Mouse (Mus musculus): ENCODE data around the gene C1qtnf3.

DNA sequence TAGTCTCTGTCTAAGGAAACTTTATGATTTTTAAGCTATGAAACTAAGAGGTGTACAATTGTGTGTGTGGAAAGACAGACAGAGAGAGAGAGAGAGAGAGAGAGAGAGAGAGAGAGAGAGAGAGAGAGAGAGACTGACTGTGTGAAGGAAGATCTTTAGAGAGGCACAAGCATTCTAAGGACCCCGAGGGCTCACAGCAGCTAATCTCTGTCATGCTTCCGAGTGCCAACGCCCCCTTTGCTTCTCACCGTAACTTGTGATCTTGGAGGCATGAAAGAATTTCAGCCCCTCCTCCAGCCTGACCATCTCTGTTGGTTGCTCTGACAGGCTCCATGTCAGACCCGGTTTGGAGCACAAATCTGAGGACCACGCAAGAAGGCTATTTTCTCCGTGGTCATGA is 48.3 kb downstream of the C1qtnf3 start, which contains the start of gene Slc45a2:
- TF ChIP-seq POLR2A (IDR thresholded peaks at IDR 0.05; ENCODE audit: borderline replicate concordance, control insufficient read depth, low read depth, low read length) (no peak), CTCF (IDR thresholded peaks at IDR 0.05; ENCODE audit: control insufficient read depth, insufficient read depth, low read length) (no peak)

Data from bone marrow, adult 2 months (tissue).